Mouse (Mus musculus) embryonic fibroblast, embryonic 13.5 days (primary cell): ENCODE results near the gene 1700012B07Rik.

Experiments
- CTCF ChIP-seq: IDR thresholded peaks from 2 replicates; pipeline ENCODE4 v1.5.1; 2011; ENCODE audit warnings: mild to moderate bottlenecking, control low read depth, low read length, moderate library complexity, borderline replicate concordance; ENCODE audit not compliant: insufficient read depth
- POLR2A ChIP-seq: IDR thresholded peaks from 2 replicates; pipeline ENCODE4 v1.6.1; 2011; ENCODE audit warnings: low read depth, mild to moderate bottlenecking, control low read depth, low read length, moderate library complexity

DNA sequence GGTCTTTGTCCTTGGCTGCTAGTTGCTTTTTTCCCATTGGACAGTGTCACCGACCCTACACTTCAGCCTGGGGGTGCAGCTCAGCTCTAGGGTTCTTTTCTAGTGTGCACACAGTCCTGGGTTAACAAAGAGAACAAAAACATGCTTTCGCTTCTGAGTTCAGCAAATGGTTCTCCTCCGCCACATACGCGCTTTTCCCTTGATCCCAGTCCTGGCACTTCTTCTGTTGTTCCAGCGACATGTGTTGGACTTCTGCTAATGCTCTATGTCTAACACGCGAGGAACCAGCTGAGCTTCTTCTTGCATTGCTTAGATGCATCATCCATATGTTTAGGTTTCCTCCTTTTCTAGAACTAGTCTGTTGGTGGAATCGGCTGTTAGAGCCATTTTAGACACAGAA lies 48.9 kb upstream of the 1700012B07Rik start:
- TF ChIP-seq CTCF (no peak), POLR2A (no peak)
